Mouse (Mus musculus): ENCODE results near the gene Bpifb4. TPM values are rescaled to one million over a fixed set of nuclear protein-coding genes. Genes with fewer than 3 reads are reported as not detected.

Gene Bpifb4
- polyA plus RNA-seq, 1 experiment from 2014 or later, result not detected

GRCm38 (mm10) chr2:153943537-153943936 is 5.5 kb downstream of the Bpifb4 start:
- Histone ChIP-seq H3K4me3 (replicated peaks) (no peak overlapping the region), H3K4me1 (replicated peaks) (no peaks in the 10 kb centered on the region), H3K27ac (no peak overlapping the region), H3K9me3 (replicated peaks) (no peaks in the 10 kb centered on the region), H3K9ac (no peak overlapping the region), H3K4me2 (no peak overlapping the region), H3K36me3 (no peaks in the 10 kb centered on the region), H3K27me3 (no peaks in the 10 kb centered on the region)
- ATAC-seq (ENCODE audit: low read depth), result no peak
- 26% methylated on average over 3 of the region's 3 CpGs for WGBS (ENCODE audit: insufficient replicate concordance)
- DNase-seq, result peak; percentile 10

GRCm38 (mm10) chr2:153944567-153944966 is 6.6 kb downstream of the Bpifb4 start:
- Histone ChIP-seq H3K27me3 (no peaks in the 10 kb centered on the region), H3K4me1 (replicated peaks) (no peaks in the 10 kb centered on the region), H3K36me3 (no peaks in the 10 kb centered on the region), H3K9ac (no peak overlapping the region), H3K4me2 (no peak overlapping the region), H3K27ac (no peak overlapping the region), H3K9me3 (replicated peaks) (no peaks in the 10 kb centered on the region), H3K4me3 (replicated peaks) (no peak overlapping the region)
- ATAC-seq (ENCODE audit: low read depth) (peak; percentile 39), DNase-seq (no peak)
- WGBS (ENCODE audit: insufficient replicate concordance), result 56% methylated on average over 8 of the region's 8 CpGs

- ATAC-seq (ENCODE audit: low read depth), result no peak
- peak; percentile 24 for DNase-seq
These were observed 14.9 kb downstream of the Bpifb4 start for GRCm38 (mm10) chr2:153952897-153953296.

GRCm38 (mm10) chr2:153953836-153954235 is 15.8 kb downstream of the Bpifb4 start:
- no peak overlapping the region for H3K4me3 ChIP-seq (replicated peaks)
- 5% methylated on average over 6 of the region's 6 CpGs for WGBS (ENCODE audit: insufficient replicate concordance)
- DNase-seq (peak; percentile 34), ATAC-seq (ENCODE audit: low read depth) (no peak)
- no peaks in the 10 kb centered on the region for H3K4me1 ChIP-seq (replicated peaks)
- H3K36me3 ChIP-seq, result no peaks in the 10 kb centered on the region
- 0 out of 2 replicates have a peak overlapping the region, but pooled peaks have one; percentile 14 for H3K4me2 ChIP-seq
- H3K9me3 ChIP-seq (replicated peaks), result no peaks in the 10 kb centered on the region
- H3K9ac ChIP-seq, result no peak overlapping the region
- no peak overlapping the region for H3K27ac ChIP-seq
- no peaks in the 10 kb centered on the region for H3K27me3 ChIP-seq

More at GRCm38 (mm10) chr2:153952897-153953296, 14.9 kb downstream of the Bpifb4 start:
- H3K27me3 ChIP-seq, result no peaks in the 10 kb centered on the region
- H3K4me3 ChIP-seq (replicated peaks), result no peak overlapping the region
- no peak overlapping the region for H3K4me2 ChIP-seq
- H3K27ac ChIP-seq, result no peak overlapping the region
- no peaks in the 10 kb centered on the region for H3K9me3 ChIP-seq (replicated peaks)
- no peaks in the 10 kb centered on the region for H3K36me3 ChIP-seq
- no peaks in the 10 kb centered on the region for H3K4me1 ChIP-seq (replicated peaks)
- 25% methylated on average over 6 of the region's 6 CpGs for WGBS (ENCODE audit: insufficient replicate concordance)
- H3K9ac ChIP-seq, result no peak overlapping the region

- no peak for ATAC-seq (ENCODE audit: low read depth)
- Histone ChIP-seq H3K4me2 (no peak overlapping the region), H3K9me3 (replicated peaks) (no peaks in the 10 kb centered on the region), H3K4me1 (replicated peaks) (no peaks in the 10 kb centered on the region), H3K4me3 (replicated peaks) (no peak overlapping the region), H3K9ac (no peak overlapping the region), H3K36me3 (no peaks in the 10 kb centered on the region), H3K27ac (no peak overlapping the region), H3K27me3 (no peaks in the 10 kb centered on the region)
- DNase-seq, result no peak
- WGBS (ENCODE audit: insufficient replicate concordance), result 42% methylated on average over 4 of the region's 4 CpGs
These were observed 24.9 kb downstream of the Bpifb4 start for GRCm38 (mm10) chr2:153962821-153963331.

GRCm38 (mm10) chr2:153963334-153963733 is 25.3 kb downstream of the Bpifb4 start:
- H3K36me3 ChIP-seq, result no peaks in the 10 kb centered on the region
- H3K9me3 ChIP-seq (replicated peaks), result no peaks in the 10 kb centered on the region
- no peak overlapping the region for H3K4me3 ChIP-seq (replicated peaks)
- no peak overlapping the region for H3K27ac ChIP-seq
- no peak for DNase-seq
- H3K4me2 ChIP-seq, result no peak overlapping the region
- no peaks in the 10 kb centered on the region for H3K27me3 ChIP-seq
- WGBS (ENCODE audit: insufficient replicate concordance), result 64% methylated on average over 1 of the region's 1 CpGs
- ATAC-seq (ENCODE audit: low read depth), result no peak
- no peak overlapping the region for H3K9ac ChIP-seq
- no peaks in the 10 kb centered on the region for H3K4me1 ChIP-seq (replicated peaks)

GRCm38 (mm10) chr2:153970221-153970620 is 32.2 kb downstream of the Bpifb4 start:
- no peak for DNase-seq
- H3K9me3 ChIP-seq (replicated peaks), result no peaks in the 10 kb centered on the region
- no peak overlapping the region for H3K27ac ChIP-seq
- no peaks in the 10 kb centered on the region for H3K27me3 ChIP-seq
- WGBS (ENCODE audit: insufficient replicate concordance), result 65% methylated on average over 5 of the region's 5 CpGs
- H3K36me3 ChIP-seq, result no peaks in the 10 kb centered on the region
- H3K4me2 ChIP-seq, result no peak overlapping the region
- no peak for ATAC-seq (ENCODE audit: low read depth)
- H3K4me3 ChIP-seq (replicated peaks), result no peak overlapping the region
- H3K4me1 ChIP-seq (replicated peaks), result no peaks in the 10 kb centered on the region
- H3K9ac ChIP-seq, result no peak overlapping the region

GRCm38 (mm10) chr2:153974582-153974981 is 36.6 kb downstream of the Bpifb4 start, which contains the start of gene Bpifa6:
Bpifa6 (plus strand) TSS chr2:153974945.
- 54% methylated on average over 5 of the region's 5 CpGs for WGBS (ENCODE audit: insufficient replicate concordance)
- H3K4me3 ChIP-seq (replicated peaks), result no peak within 1 kb of the TSS

GRCm38 (mm10) chr2:153995770-153996169 is 57.8 kb downstream of the Bpifb4 start:
- Histone ChIP-seq H3K9me3 (replicated peaks) (no peaks in the 10 kb centered on the region), H3K4me1 (replicated peaks) (no peaks in the 10 kb centered on the region), H3K27me3 (no peaks in the 10 kb centered on the region), H3K9ac (no peak overlapping the region), H3K4me3 (replicated peaks) (no peak overlapping the region), H3K27ac (no peak overlapping the region), H3K36me3 (no peaks in the 10 kb centered on the region), H3K4me2 (no peak overlapping the region)
- DNase-seq, result peak; percentile 3
- WGBS (ENCODE audit: insufficient replicate concordance), result 4% methylated on average over 7 of the region's 7 CpGs
- no peak for ATAC-seq (ENCODE audit: low read depth)

More at GRCm38 (mm10) chr2:153974582-153974981, 36.6 kb downstream of the Bpifb4 start, which contains the start of gene Bpifa6:
- Histone ChIP-seq H3K27ac (no peak within 1 kb of the TSS), H3K27me3 (no peaks in the 10 kb centered on the region), H3K9ac (no peak within 1 kb of the TSS), H3K9me3 (replicated peaks) (no peaks in the 10 kb centered on the region), H3K36me3 (no peaks in the 10 kb centered on the region), H3K4me2 (no peak within 1 kb of the TSS), H3K4me1 (replicated peaks) (no peaks in the 10 kb centered on the region)
- ATAC-seq (ENCODE audit: low read depth), result no peak
- no peak for DNase-seq

GRCm38 (mm10) chr2:154000501-154000900 is 62.5 kb downstream of the Bpifb4 start:
- no peaks in the 10 kb centered on the region for H3K4me1 ChIP-seq (replicated peaks)
- no peak for ATAC-seq (ENCODE audit: low read depth)
- no peak overlapping the region for H3K9ac ChIP-seq
- no peak for DNase-seq
- no peaks in the 10 kb centered on the region for H3K9me3 ChIP-seq (replicated peaks)
- no peak overlapping the region for H3K4me2 ChIP-seq
- H3K27ac ChIP-seq, result no peak overlapping the region
- 51% methylated on average over 3 of the region's 3 CpGs for WGBS (ENCODE audit: insufficient replicate concordance)
- H3K4me3 ChIP-seq (replicated peaks), result no peak overlapping the region
- H3K27me3 ChIP-seq, result no peaks in the 10 kb centered on the region
- H3K36me3 ChIP-seq, result no peaks in the 10 kb centered on the region

GRCm38 (mm10) chr2:154001056-154001455 is 63.0 kb downstream of the Bpifb4 start:
- no peak overlapping the region for H3K27ac ChIP-seq
- ATAC-seq (ENCODE audit: low read depth) (no peak), DNase-seq (no peak)
- no peaks in the 10 kb centered on the region for H3K27me3 ChIP-seq
- no peaks in the 10 kb centered on the region for H3K36me3 ChIP-seq
- no peak overlapping the region for H3K4me2 ChIP-seq
- H3K9ac ChIP-seq, result no peak overlapping the region
- no peaks in the 10 kb centered on the region for H3K4me1 ChIP-seq (replicated peaks)
- no peak overlapping the region for H3K4me3 ChIP-seq (replicated peaks)
- no peaks in the 10 kb centered on the region for H3K9me3 ChIP-seq (replicated peaks)

- Histone ChIP-seq H3K9me3 (replicated peaks) (no peaks in the 10 kb centered on the region), H3K4me3 (replicated peaks) (no peak overlapping the region), H3K4me1 (replicated peaks) (no peaks in the 10 kb centered on the region), H3K27ac (no peak overlapping the region), H3K36me3 (no peaks in the 10 kb centered on the region), H3K4me2 (no peak overlapping the region), H3K27me3 (no peaks in the 10 kb centered on the region), H3K9ac (no peak overlapping the region)
- DNase-seq, result no peak
- ATAC-seq (ENCODE audit: low read depth), result no peak
- 68% methylated on average over 1 of the region's 1 CpGs for WGBS (ENCODE audit: insufficient replicate concordance)
These were observed 66.4 kb downstream of the Bpifb4 start for GRCm38 (mm10) chr2:154004456-154004855.
